Mouse (Mus musculus) urinary bladder, postnatal 14 days (tissue): ENCODE results near the gene Bcl2l2.

Experiments
- DNase-seq: peaks from one replicate; pipeline ENCODE4 v3.0.0; 2021; ENCODE audit warnings: low spot score

Bcl2l2 gene

GRCm38 (mm10) chr14:54883154-54884021 lies at the start of gene Bcl2l2, which contains the start of gene Gm20521:
Bcl2l2 (plus strand) TSS chr14:54883377.
Gm20521 (plus strand) TSS chr14:54883441.
- peak; percentile 86 for DNase-seq

- no peak for DNase-seq
Observed at GRCm38 (mm10) chr14:54843461-54843860, 39.7 kb upstream of the Bcl2l2 start.

GRCm38 (mm10) chr14:54855726-54856125 lies 27.5 kb upstream of the Bcl2l2 start:
- no peak for DNase-seq

DNA sequence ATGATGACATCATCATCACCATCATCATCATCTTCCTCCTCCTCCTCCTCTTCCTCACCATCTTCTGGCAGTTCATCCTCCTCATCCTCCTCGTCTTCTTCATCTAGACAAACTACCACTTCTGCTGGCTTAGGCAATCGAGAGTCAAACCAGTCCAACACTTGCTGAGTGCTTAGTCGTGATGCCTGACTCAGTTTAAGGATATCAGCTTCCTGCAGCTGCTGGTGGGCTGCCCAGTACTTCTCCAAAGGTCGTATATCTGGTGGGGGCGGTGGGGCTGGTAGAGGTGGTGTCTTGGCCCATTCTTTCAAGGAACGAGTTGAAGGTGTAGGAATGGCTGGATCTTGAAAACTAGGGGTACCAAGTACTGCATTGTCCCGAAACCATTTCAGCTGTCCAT lies 26.5 kb upstream of the Bcl2l2 start:
- no peak for DNase-seq

GRCm38 (mm10) chr14:54857891-54858290 lies 25.3 kb upstream of the Bcl2l2 start:
- DNase-seq = no peak

DNA sequence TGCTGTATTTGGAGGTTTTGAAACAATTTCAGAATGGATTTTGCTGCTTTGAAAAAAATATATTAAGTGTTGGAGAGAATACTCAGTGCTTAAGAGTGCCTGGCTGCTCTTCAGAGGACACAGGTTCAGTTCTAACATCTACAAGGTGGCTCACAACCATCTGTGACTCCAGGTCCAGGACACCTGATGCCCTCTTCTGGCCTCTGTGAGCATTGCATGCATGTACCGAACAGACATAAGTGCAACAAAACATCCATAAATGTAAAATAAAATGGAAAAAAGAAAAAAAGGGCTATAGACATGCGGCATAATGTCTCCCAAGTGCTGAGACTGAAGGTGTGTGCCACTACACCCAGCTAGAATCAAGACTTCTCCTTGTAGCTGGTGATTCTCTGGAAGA lies 22.7 kb upstream of the Bcl2l2 start:
- DNase-seq = peak; percentile 70

DNA sequence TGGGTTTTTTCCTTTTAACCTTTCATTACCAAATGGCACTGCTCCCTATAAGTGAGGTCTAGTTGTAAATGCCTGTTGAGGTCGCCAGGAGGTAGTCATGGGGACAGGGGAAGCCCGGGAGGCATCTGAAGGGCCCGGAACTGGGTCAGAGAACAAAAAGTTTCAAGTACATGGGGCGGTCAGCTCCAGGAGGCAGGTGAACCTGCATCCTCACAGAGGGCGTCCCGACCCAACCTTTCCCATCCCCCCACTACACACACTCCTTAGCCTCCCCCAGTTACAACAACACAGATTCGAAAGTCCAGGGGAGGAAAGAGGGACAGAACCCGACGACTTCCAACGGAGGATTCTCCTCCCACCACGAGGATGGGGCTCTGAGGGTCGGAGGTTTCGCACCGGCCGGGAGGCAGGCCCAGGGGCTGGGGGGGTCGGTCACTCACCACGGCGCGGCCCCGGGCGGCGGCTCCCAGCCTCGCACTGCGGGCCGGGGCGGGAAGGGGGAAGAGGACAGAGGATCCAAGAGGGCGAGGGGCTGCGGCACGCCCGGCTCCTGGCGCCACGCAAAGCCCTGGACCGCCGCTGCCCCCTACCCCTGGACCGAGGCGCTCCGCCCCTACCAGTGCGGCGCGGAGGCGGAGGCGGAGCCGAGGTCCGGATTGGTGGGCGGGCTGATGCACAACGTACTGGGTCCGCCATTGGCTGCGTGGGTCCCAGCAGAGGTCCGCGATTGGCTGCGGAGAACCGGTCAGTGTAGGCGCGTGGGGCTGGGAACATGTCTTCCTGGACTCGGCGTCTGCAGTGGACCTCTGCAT lies 19.5 kb upstream of the Bcl2l2 start:
- peak; percentile 94 for DNase-seq

GRCm38 (mm10) chr14:54864313-54865036 lies 18.7 kb upstream of the Bcl2l2 start:
- DNase-seq = no peak

GRCm38 (mm10) chr14:54865626-54866025 lies 17.6 kb upstream of the Bcl2l2 start:
- DNase-seq = no peak

GRCm38 (mm10) chr14:54866268-54866667 lies 16.9 kb upstream of the Bcl2l2 start:
- no peak for DNase-seq

GRCm38 (mm10) chr14:54866936-54867335 lies 16.2 kb upstream of the Bcl2l2 start:
- no peak for DNase-seq

DNA sequence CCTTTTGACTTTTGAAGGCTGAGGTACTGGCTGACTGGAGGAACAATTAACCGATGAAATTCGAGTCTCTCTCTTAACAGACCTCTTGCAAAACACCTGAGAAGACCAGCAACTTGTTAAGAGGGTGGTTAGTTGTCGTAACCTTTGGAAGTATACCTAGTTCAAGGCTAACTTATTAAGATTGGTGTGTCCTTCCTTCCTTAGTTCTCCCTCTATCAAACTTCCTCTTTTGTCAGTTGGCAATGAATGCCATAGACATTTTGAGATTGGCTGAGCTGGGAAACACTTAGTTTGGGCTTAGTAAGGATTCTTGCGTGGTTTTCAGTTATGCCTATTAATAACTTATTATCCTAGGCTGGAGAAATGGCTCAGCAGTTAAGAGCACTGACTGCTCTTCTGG lies 15.2 kb upstream of the Bcl2l2 start:
- no peak for DNase-seq

GRCm38 (mm10) chr14:54870861-54871260 lies 12.3 kb upstream of the Bcl2l2 start, which contains the start of gene Homez:
Homez (minus strand) TSS chr14:54870961.
- no peak for DNase-seq

DNA sequence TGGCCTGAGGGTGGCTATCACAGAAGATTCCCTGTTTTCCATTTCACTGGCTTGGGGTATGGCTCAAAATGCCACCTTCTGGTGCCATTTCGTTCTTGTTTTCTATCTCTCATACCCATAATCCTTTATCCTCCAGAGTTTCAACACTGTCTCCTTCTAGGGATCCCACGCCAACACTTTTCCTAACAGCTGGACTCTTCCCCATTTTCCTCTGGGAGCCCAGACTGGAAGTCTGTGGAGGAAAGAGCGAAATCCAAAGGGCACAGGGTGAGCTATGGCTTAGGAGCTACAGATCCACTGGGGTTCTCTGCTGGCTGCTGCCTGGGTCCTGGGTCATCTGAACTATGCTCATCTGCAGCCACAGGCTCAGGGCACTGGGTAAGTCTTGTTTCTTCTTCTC lies 9.0 kb upstream of the Bcl2l2 start:
- DNase-seq = no peak

GRCm38 (mm10) chr14:54875844-54876538 lies 7.2 kb upstream of the Bcl2l2 start:
- no peak for DNase-seq

GRCm38 (mm10) chr14:54876539-54877047 lies 6.6 kb upstream of the Bcl2l2 start:
- peak; percentile 90 for DNase-seq

DNA sequence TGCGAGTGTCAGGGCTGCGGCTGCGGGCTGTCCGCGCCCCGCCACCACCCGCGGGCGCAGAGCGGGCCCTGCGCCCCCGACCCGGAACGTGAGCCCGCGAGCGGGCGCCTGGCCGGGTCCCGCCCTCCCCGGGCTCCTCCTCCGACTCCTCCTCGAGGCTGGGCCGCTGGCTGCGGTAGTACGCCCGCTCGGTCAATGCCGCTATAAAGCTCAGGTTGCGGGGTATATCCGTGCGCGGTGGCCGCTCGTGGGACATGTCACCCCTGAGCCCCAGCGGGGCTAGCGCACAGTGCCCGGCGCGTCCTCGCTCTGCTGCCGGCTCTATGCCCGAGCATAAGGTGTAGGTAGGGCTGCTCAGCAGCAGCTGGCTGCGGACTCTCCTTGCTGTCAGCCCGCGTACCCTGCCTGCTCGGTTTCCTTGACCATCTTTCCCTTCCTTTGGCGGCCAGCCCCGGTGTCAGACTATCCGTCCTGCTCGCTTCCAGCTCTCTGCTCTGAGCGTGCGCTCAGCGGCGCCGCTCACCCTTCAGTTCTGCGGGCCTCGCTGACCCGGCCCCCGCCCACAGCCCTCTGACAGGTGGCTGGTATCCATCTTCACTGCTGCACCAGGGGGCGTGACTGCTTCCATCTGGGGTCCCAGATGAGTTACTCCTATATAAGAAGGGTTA lies 6.0 kb upstream of the Bcl2l2 start, which contains the start of gene Ppp1r3e:
Ppp1r3e (minus strand) TSS at position 503 of the 668 bp plus-strand sequence.
- peak; percentile 69 for DNase-seq

- DNase-seq = no peak
Observed at GRCm38 (mm10) chr14:54884022-54884712, 990 bp downstream of the Bcl2l2 start.

- no peak for DNase-seq
Observed at GRCm38 (mm10) chr14:54885309-54885708, 2.1 kb downstream of the Bcl2l2 start.

- no peak for DNase-seq
Observed at GRCm38 (mm10) chr14:54892200-54892599, 9.0 kb downstream of the Bcl2l2 start, which contains the start of gene Pabpn1. Pabpn1 (plus strand) TSS chr14:54892500.
